In the genomic region with DNA sequence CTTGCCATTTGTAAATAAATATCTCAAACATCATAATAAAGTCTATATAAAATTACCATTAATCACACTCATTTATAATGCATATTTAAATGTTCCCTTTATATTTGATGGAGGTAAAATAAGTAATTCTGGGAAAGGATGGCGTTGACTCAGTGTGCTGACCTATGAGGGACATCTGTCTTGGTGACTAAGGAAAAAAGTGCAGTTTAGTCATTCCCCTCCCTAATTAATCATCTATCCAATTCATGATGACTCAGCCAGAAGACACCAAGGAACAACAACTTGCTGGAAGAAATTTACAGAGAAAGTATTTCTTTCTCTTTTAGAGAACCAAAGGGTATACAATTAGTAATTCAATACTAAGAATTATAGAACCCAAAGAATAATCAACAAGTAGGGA, we compare ENCODE assay signal across 25 mouse cellular contexts.
"Had no signal": no experiment of that assay in that cellular context is flagged by ENCODE, and none has a peak within 500 bp of the region (broad histone marks: within the 10 kb centered on the region; RNA-seq: fewer than 3 reads in every experiment).

No protein-coding gene starts in this region.

- H3K9me3 ChIP-seq: heart, embryonic 10.5 days; heart, embryonic 12.5 days; hindbrain, embryonic 10.5 days; hindbrain, embryonic 12.5 days; intestine, embryonic 15.5 days; limb, embryonic 13.5 days; limb, embryonic 15.5 days; liver, embryonic 12.5 days had no signal

- H3K27me3 ChIP-seq: heart, embryonic 12.5 days; hindbrain, embryonic 12.5 days; intestine, embryonic 15.5 days; limb, embryonic 13.5 days; limb, embryonic 15.5 days; liver, embryonic 12.5 days had no signal

- H3K9ac ChIP-seq: heart, embryonic 12.5 days; hindbrain, embryonic 12.5 days; hindbrain, embryonic 14.5 days; intestine, embryonic 15.5 days; limb, embryonic 13.5 days; limb, embryonic 15.5 days; liver, embryonic 12.5 days; liver, embryonic 14.5 days had no signal

- H3K36me3 ChIP-seq: heart, embryonic 10.5 days; heart, embryonic 12.5 days; hindbrain, embryonic 10.5 days; hindbrain, embryonic 12.5 days; intestine, embryonic 15.5 days; limb, embryonic 13.5 days; limb, embryonic 15.5 days; liver, embryonic 12.5 days had no signal

- H3K4me3 ChIP-seq: gastrocnemius, adult 2 months; heart, embryonic 10.5 days; heart, embryonic 12.5 days; hindbrain, embryonic 10.5 days; hindbrain, embryonic 12.5 days; intestine, embryonic 15.5 days; layer of hippocampus, adult 2 months; left cerebral cortex, adult 2 months; limb, embryonic 13.5 days; limb, embryonic 15.5 days; liver, embryonic 12.5 days had no signal

- DNase-seq: gastrocnemius, adult 2 months; gastrocnemius, postnatal 10 days; gastrocnemius, postnatal 25 days; heart, adult 18-20 months; heart, postnatal 10 days; heart, postnatal 4 days; kidney, adult 18-20 months; kidney, postnatal 14 days; kidney, postnatal 4 days had no signal

- H3K4me2 ChIP-seq: heart, embryonic 12.5 days; hindbrain, embryonic 12.5 days; hindbrain, embryonic 14.5 days; intestine, embryonic 15.5 days; limb, embryonic 13.5 days; limb, embryonic 15.5 days; liver, embryonic 12.5 days had no signal

- ATAC-seq: hindbrain, embryonic 16.5 days; inflammation-experienced regulatory T-cells, adult 6 months; intestine, embryonic 15.5 days; intestine, postnatal 0 days; liver, embryonic 12.5 days had no signal

- H3K4me1 ChIP-seq: heart, embryonic 10.5 days; heart, embryonic 12.5 days; hindbrain, embryonic 10.5 days; hindbrain, embryonic 12.5 days; intestine, embryonic 15.5 days; limb, embryonic 13.5 days; limb, embryonic 15.5 days; liver, embryonic 12.5 days had no signal

- H3K27ac ChIP-seq: gastrocnemius, adult 2 months; heart, embryonic 10.5 days; hindbrain, embryonic 10.5 days; hindbrain, embryonic 12.5 days; hindbrain, embryonic 14.5 days; intestine, embryonic 15.5 days; kidney, postnatal 0 days; layer of hippocampus, adult 2 months; left cerebral cortex, adult 2 months; limb, embryonic 13.5 days; limb, embryonic 15.5 days; liver, embryonic 12.5 days; liver, embryonic 14.5 days had no signal
